Mouse (Mus musculus): Measurements from ENCODE around the gene Mrpl11. TPM values are rescaled to one million over a fixed set of nuclear protein-coding genes. Genes with fewer than 3 reads are reported as not detected.
A peak's percentile ranks its signal among the peaks of the same experiment; 100 is the strongest.
"Not testable (repeated sequence)": the region's sequence is repeated elsewhere in the genome, so short reads cannot be mapped to it uniquely, and the experiment has no call there.

The Mrpl11 gene
- 10 to 100 TPM; 60.8 to 61.0 TPM for total RNA-seq (2021)

- intact Hi-C loops (cut with DNase I): no loop called here
- peak; percentile 90 to 91 for DNase-seq (ENCODE audit: extremely low spot score in 1 of 2, low spot score in 2 of 2)
Measured at GRCm38 (mm10) chr19:4961928-4962601, at the start of gene Mrpl11. Gene Mrpl11, plus strand, starts transcription at chr19:4962147.

- DNase-seq (ENCODE audit: extremely low spot score in 1 of 2, low spot score in 2 of 2): no peak
Measured at GRCm38 (mm10) chr19:4915924-4916603, 45.9 kb upstream of the Mrpl11 start.

GRCm38 (mm10) chr19:4916827-4917226 is 45.1 kb upstream of the Mrpl11 start:
- intact Hi-C loops (cut with DNase I): no loop called here
- DNase-seq (ENCODE audit: extremely low spot score in 1 of 2, low spot score in 2 of 2): no peak

More at GRCm38 (mm10) chr19:4915924-4916603, 45.9 kb upstream of the Mrpl11 start:
- intact Hi-C loops (cut with DNase I): no loop called here

DNA sequence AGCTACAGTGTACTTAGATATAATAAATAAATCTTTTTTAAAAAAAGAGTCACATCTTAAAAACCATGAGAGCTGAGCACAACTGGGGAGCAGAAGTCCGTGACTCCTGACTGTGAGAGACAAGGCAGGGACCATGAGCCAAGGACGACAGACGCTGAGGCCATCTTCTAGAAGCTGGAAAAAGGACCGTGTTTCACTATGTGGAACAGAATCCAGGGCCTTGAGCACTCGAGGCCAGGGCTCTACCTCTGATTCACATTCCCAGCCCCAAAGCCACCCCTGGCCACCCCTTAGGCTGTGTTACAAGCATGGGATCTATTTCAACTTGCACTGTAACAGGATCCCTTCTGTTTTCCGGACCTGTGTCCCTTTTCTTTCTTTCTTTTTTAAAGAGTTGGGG is 42.3 kb upstream of the Mrpl11 start:
- intact Hi-C loops (cut with DNase I): no loop called here

DNA sequence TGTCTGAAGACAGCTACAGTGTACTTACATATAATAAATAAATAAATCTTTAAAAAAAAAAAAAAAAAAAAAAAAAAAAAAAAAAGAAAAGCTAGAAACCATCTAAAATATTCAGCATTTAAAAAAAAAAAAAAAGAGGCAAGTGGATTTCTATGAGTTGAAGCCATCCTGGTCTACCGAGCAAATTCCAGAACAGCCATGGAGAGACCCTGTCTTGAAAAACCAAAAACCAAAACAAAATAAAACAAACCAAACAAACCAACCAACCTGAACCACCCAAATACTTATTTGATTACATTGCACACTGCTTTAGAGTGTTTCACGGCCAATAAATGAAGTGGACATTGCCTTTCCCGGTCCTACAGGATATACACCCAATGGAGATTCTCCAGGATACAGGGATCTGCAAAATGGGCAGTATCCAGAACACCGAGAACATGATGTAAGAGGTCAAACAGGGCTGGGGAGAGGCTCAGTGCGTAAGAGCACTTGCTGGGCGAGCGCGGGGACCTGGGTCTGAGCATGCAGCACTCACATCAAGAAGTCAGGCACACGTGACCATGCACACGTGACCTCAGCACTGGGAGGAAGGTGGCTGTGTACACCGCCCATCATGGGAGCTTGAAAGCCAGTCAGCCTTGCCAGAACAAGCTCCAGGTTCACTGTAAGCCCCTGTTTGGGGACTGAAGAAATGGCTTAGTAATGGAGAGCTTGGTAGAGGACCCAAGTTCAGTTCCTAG is 36.7 kb upstream of the Mrpl11 start:
- intact Hi-C loops (cut with DNase I): no loop called here

More for the DNA sequence above, 42.3 kb upstream of the Mrpl11 start:
- no peak for DNase-seq (ENCODE audit: extremely low spot score in 1 of 2, low spot score in 2 of 2)

GRCm38 (mm10) chr19:4927904-4928531 is 33.9 kb upstream of the Mrpl11 start, which contains the start of gene Dpp3:
Gene Dpp3, minus strand, starts transcription at chr19:4928287.
- intact Hi-C loops (cut with DNase I): no loop called here
- DNase-seq (ENCODE audit: extremely low spot score in 1 of 2, low spot score in 2 of 2): peak; percentile 96 to 99

More for the DNA sequence above, 36.7 kb upstream of the Mrpl11 start:
- DNase-seq (ENCODE audit: extremely low spot score in 1 of 2, low spot score in 2 of 2): no peak

- intact Hi-C loops (cut with DNase I): no loop called here
- DNase-seq (ENCODE audit: extremely low spot score in 1 of 2, low spot score in 2 of 2): no peak
Measured at GRCm38 (mm10) chr19:4928781-4929180, 33.2 kb upstream of the Mrpl11 start.

GRCm38 (mm10) chr19:4936896-4937295 is 25.1 kb upstream of the Mrpl11 start:
- intact Hi-C loops (cut with DNase I): no loop called here
- DNase-seq (ENCODE audit: extremely low spot score in 1 of 2, low spot score in 2 of 2): no peak

GRCm38 (mm10) chr19:4937444-4938310 is 24.3 kb upstream of the Mrpl11 start:
- DNase-seq (ENCODE audit: extremely low spot score in 1 of 2, low spot score in 2 of 2): no peak
- intact Hi-C loops (cut with DNase I): no loop called here

- intact Hi-C loops (cut with DNase I): no loop called here
- DNase-seq (ENCODE audit: extremely low spot score in 1 of 2, low spot score in 2 of 2): peak; percentile 49 to 88
Measured at GRCm38 (mm10) chr19:4942551-4943252, 19.2 kb upstream of the Mrpl11 start, which contains the start of gene Peli3. Gene Peli3, minus strand, starts transcription at chr19:4943127.

- no peak for DNase-seq (ENCODE audit: extremely low spot score in 1 of 2, low spot score in 2 of 2)
- intact Hi-C loops (cut with DNase I): no loop called here
Measured at GRCm38 (mm10) chr19:4943253-4943588, 18.7 kb upstream of the Mrpl11 start.

- intact Hi-C loops (cut with DNase I): no loop called here
- DNase-seq (ENCODE audit: extremely low spot score in 1 of 2, low spot score in 2 of 2): no peak
Measured at GRCm38 (mm10) chr19:4945540-4945939, 16.4 kb upstream of the Mrpl11 start.

DNA sequence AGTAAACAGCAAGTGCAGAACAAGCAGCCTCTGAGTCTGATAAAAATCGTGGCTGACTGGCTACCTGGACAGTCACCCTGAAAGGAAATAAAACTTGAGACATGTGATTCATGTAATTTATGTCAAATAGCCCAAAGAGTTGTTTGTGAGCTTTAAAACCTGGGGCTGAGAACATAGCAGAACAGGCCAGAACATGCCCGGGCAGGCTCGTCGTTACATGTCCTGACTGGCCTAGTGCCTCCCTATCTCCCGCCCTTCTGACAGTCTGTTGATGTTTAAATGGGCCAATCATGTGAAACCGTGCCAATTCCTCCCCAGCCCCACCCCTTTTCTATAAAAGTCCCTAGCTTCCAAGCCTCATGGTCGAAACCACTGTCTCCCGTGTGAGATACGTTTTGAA is 13.3 kb upstream of the Mrpl11 start:
- intact Hi-C loops (cut with DNase I); DNase-seq (ENCODE audit: extremely low spot score in 1 of 2, low spot score in 2 of 2): not testable (repeated sequence)

- DNase-seq (ENCODE audit: extremely low spot score in 1 of 2, low spot score in 2 of 2): no peak
Measured at GRCm38 (mm10) chr19:4968236-4968635, 6.3 kb downstream of the Mrpl11 start.

GRCm38 (mm10) chr19:4981767-4982166 is 19.8 kb downstream of the Mrpl11 start:
- peak in 1 of 2 experiments; percentile 76 for DNase-seq (ENCODE audit: extremely low spot score in 1 of 2, low spot score in 2 of 2)
- intact Hi-C loops (cut with DNase I): loop anchor here (1.0 kb wide), 1 partner anchor 21 kb away; no protein-coding TSS in a partner anchor

More at GRCm38 (mm10) chr19:4968236-4968635, 6.3 kb downstream of the Mrpl11 start:
- intact Hi-C loops (cut with DNase I): loop anchor here (5.0 kb wide), 1 partner anchor 34 kb away; no protein-coding TSS in a partner anchor

- intact Hi-C loops (cut with DNase I): no loop called here
- DNase-seq (ENCODE audit: extremely low spot score in 1 of 2, low spot score in 2 of 2): peak; percentile 59 to 88
Measured at GRCm38 (mm10) chr19:4989013-4989412, 27.1 kb downstream of the Mrpl11 start.

- DNase-seq (ENCODE audit: extremely low spot score in 1 of 2, low spot score in 2 of 2): peak; percentile 74 to 85
- intact Hi-C loops (cut with DNase I): no loop called here
Measured at GRCm38 (mm10) chr19:4989434-4990255, 27.7 kb downstream of the Mrpl11 start.

All from left cerebral cortex, postnatal 10 days (tissue).